Mouse (Mus musculus) CH12.LX (cell line): ENCODE results near the gene Sim1.

Source experiments
- HCFC1 ChIP-seq: IDR thresholded peaks from 2 replicates; pipeline ENCODE4 v1.6.1; 2012; ENCODE audit warnings: low read depth, mild to moderate bottlenecking, inconsistent platforms, low read length, improper control_type of control experiment
- POLR2A ChIP-seq: IDR thresholded peaks from 2 replicates; pipeline ENCODE4 v1.6.1; 2011; ENCODE audit warnings: low read depth, mild to moderate bottlenecking, improper control_type of control experiment, low read length
- POLR2AphosphoS2 ChIP-seq: IDR thresholded peaks from 2 replicates; pipeline ENCODE4 v1.6.1; 2011; ENCODE audit warnings: low read depth, low read length, improper control_type of control experiment
- USF2 ChIP-seq: conservative IDR thresholded peaks from 2 replicates; pipeline ENCODE4 v1.6.1; 2011; ENCODE audit warnings: low read depth, low read length, improper control_type of control experiment

- TF ChIP-seq USF2 (no peak), HCFC1 (no peak), POLR2AphosphoS2 (no peak), POLR2A (no peak)
These were observed at the start of gene Sim1 for GRCm38 (mm10) chr10:50894170-50894991.
